In the genomic region with DNA sequence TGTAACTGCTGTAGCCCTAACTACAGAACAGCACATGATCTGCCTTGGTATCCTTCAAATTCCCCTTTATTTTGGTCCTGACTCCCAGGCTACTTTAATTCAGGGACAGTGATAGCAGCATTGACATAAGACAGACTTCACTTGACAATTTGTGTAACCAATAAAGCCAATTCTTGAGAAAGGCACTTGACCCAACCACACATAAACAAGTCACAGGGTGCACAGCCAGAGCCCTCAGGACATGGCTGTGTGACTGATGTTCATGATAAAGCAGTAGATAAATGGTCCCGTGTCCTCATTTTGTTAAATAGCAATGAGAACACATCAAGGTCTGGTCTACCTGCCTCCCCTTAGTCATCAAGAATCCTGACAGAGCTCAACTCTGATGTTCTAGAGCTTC, we compare ENCODE assay signal across 22 mouse cellular contexts. TPM values are rescaled to one million over a fixed set of nuclear protein-coding genes. Genes with fewer than 3 reads are reported as not detected.
DNase-seq lines count a peak whose midpoint lies in the region; ATAC-seq and TF ChIP-seq lines count a peak whose summit lies in the region.
"Had no signal": no experiment of that assay in that cellular context is flagged by ENCODE, and none has a peak within 500 bp of the region (broad histone marks: within the 10 kb centered on the region; RNA-seq: fewer than 3 reads in every experiment).

No protein-coding gene starts in this region.

- H3K4me2 ChIP-seq in forebrain, postnatal 0 days (ENCODE audit: low read depth), result no peak overlapping the region

- no peaks in the 10 kb centered on the region for H3K27me3 ChIP-seq in heart, adult 2 months (ENCODE audit: control insufficient read depth, insufficient read depth, low read length)
- H3K27me3 ChIP-seq in heart, embryonic 10.5 days (ENCODE audit: insufficient read depth, poor library complexity, severe bottlenecking), result no peaks in the 10 kb centered on the region
- no peaks in the 10 kb centered on the region for H3K27me3 ChIP-seq in forebrain, postnatal 0 days (ENCODE audit: insufficient read depth, low read length)
- H3K27me3 ChIP-seq: CH12.LX, Patski had no signal

- peak; percentile 52 for DNase-seq in heart, adult 11 months
- DNase-seq in heart, adult 2 months, result no peak
- DNase-seq in heart, embryonic 10.5 days (ENCODE audit: low spot score), result peak; percentile 69
- DNase-seq in heart, postnatal 25 days (ENCODE audit: low spot score), result no peak
- peak; percentile 22 for DNase-seq in naive thymus-derived CD4-positive, alpha-beta T cell, adult 2 months (ENCODE audit: low read depth)
- DNase-seq in forebrain, postnatal 0 days, result no peak
- DNase-seq: adrenal gland, adult 2 months; adrenal gland, adult 8-10 months; adrenal gland, postnatal 10 days; adrenal gland, postnatal 14 days; adrenal gland, postnatal 25 days; B cell, adult 2 months; cerebellum, adult 11 months; cerebellum, adult 11-12 months; cerebellum, adult 18-20 months had no signal

- H3K27ac ChIP-seq in heart, adult 2 months, result no peak overlapping the region
- no peak overlapping the region for H3K27ac ChIP-seq in heart, embryonic 10.5 days
- H3K27ac ChIP-seq in forebrain, postnatal 0 days (ENCODE audit: low read depth, low read length), result no peak overlapping the region

- TF ChIP-seq POLR2A in heart, adult 2 months (IDR thresholded peaks at IDR 0.05; ENCODE audit: insufficient read depth, low read depth, low read length), result no peak

- 60% methylated on average over 1 of the region's 1 CpGs for WGBS in heart, adult 2 months
- 74% methylated on average over 1 of the region's 1 CpGs for WGBS in heart, embryonic 10.5 days
- WGBS in forebrain, postnatal 0 days, result 97% methylated on average over 1 of the region's 1 CpGs

- no peak overlapping the region for H3K4me3 ChIP-seq in heart, adult 2 months
- no peak overlapping the region for H3K4me3 ChIP-seq in heart, embryonic 10.5 days
- no peak overlapping the region for H3K4me3 ChIP-seq in forebrain, postnatal 0 days (ENCODE audit: low read depth, low read length)

- no peak for TF ChIP-seq CTCF in heart, adult 2 months (IDR thresholded peaks at IDR 0.05)
- TF ChIP-seq CTCF in forebrain, postnatal 0 days (IDR thresholded peaks at IDR 0.05; ENCODE audit: low read depth), result no peak

- intact Hi-C loops in heart, adult 2 months (cut with DNase I), result no loop called here
- intact Hi-C loops in heart, postnatal 25 days (cut with DNase I), result no loop called here

- no peak for TF ChIP-seq EP300 in heart, adult 2 months (IDR thresholded peaks at IDR 0.05; ENCODE audit: insufficient read depth, low read depth, low read length)

- H3K79me2 ChIP-seq in heart, adult 2 months (replicated peaks; ENCODE audit: control insufficient read depth, insufficient read depth, low read length), result no peaks in the 10 kb centered on the region

- H3K36me3 ChIP-seq in heart, adult 2 months (ENCODE audit: control insufficient read depth, insufficient read depth, low read length), result no peaks in the 10 kb centered on the region
- H3K36me3 ChIP-seq in heart, embryonic 10.5 days, result peaks cover 16% of the 10 kb centered on the region
- peaks cover 27% of the 10 kb centered on the region for H3K36me3 ChIP-seq in forebrain, postnatal 0 days (ENCODE audit: insufficient read depth)

- no peaks in the 10 kb centered on the region for H3K4me1 ChIP-seq in heart, adult 2 months (ENCODE audit: control insufficient read depth, insufficient read depth, low read length)
- H3K4me1 ChIP-seq in heart, embryonic 10.5 days, result no peaks in the 10 kb centered on the region
- H3K4me1 ChIP-seq in forebrain, postnatal 0 days (ENCODE audit: insufficient read depth), result no peaks in the 10 kb centered on the region

- H3K9me3 ChIP-seq in heart, embryonic 10.5 days, result no peaks in the 10 kb centered on the region
- no peaks in the 10 kb centered on the region for H3K9me3 ChIP-seq in forebrain, postnatal 0 days (ENCODE audit: low read length)
- H3K9me3 ChIP-seq: G1E had no signal

- ATAC-seq in forebrain, postnatal 0 days, result no peak
- ATAC-seq: Patski had no signal

- no peak overlapping the region for H3K9ac ChIP-seq in heart, adult 2 months (ENCODE audit: low read depth, low read length)
- no peak overlapping the region for H3K9ac ChIP-seq in forebrain, postnatal 0 days

RNA-seq across cellular contexts. Expression of a gene that starts 9.4 kb away (rescaled TPM):
- not detected for total RNA-seq in heart, adult 2 months (2021)
- 0.47 TPM in 1 of 2 replicates, not detected in the other for polyA plus RNA-seq in heart, adult 2 months (2012; rRNA removed)
- 0.15 and 0.58 TPM in 2 replicates for polyA plus RNA-seq in heart, embryonic 10.5 days (2016; fragmentation: Nextera tagmentation; extraction: Ambion mirVana)
- not detected for total RNA-seq in heart, postnatal 25 days (2021)
- not detected in 2 replicates for total RNA-seq in forebrain, postnatal 0 days (2014; rRNA removed)
- 0.29 and 0.31 TPM in 2 replicates for polyA plus RNA-seq in forebrain, postnatal 0 days (2015; fragmentation: Nextera tagmentation; extraction: Ambion mirVana)
- total RNA-seq: adrenal gland, adult 2 months; adrenal gland, postnatal 14 days; adrenal gland, postnatal 25 days; adrenal gland, postnatal 36 days; ES-E14 had no signal
- polyA plus RNA-seq: brain, embryonic 14.5 days; C2C12; Patski had no signal

RNA-seq across cellular contexts. Expression of a gene that starts 28.7 kb away (rescaled TPM):
- 10 to 100 TPM; 52.6 to 56.9 TPM for total RNA-seq in heart, adult 2 months (2021)
- 37.5 and 59.4 TPM in 2 replicates for polyA plus RNA-seq in heart, adult 2 months (2012; rRNA removed)
- polyA plus RNA-seq in heart, embryonic 10.5 days (2016; fragmentation: Nextera tagmentation; extraction: Ambion mirVana), result 32.8 and 34.2 TPM in 2 replicates
- total RNA-seq in heart, postnatal 25 days (2021), result 10 to 100 TPM; 52.0 to 55.7 TPM
- total RNA-seq in forebrain, postnatal 0 days (2014; rRNA removed), result 40.9 and 43.0 TPM in 2 replicates
- polyA plus RNA-seq in forebrain, postnatal 0 days (2015; fragmentation: Nextera tagmentation; extraction: Ambion mirVana), result 53.5 and 56.1 TPM in 2 replicates

Comparison
In these comparisons a context has a peak if more than half of its experiments do, and no peak if none do; other contexts are left out.
1. DNase-seq: peak in heart, adult 11 months (single experiment), heart, embryonic 10.5 days (single experiment) and naive thymus-derived CD4-positive, alpha-beta T cell, adult 2 months (single experiment); none in heart, adult 2 months (0 of 2), heart, postnatal 25 days (single experiment) and forebrain, postnatal 0 days (single experiment).